Mouse (Mus musculus): ENCODE results near the gene Olfr694. TPM values are rescaled to one million over a fixed set of nuclear protein-coding genes. Genes with fewer than 3 reads are reported as not detected.
"Not testable (repeated sequence)": the region's sequence is repeated elsewhere in the genome, so short reads cannot be mapped to it uniquely, and the experiment has no call there.

The Olfr694 gene
- polyA plus RNA-seq (2014; fragmentation: Nextera tagmentation; extraction: Ambion mirVana): not detected in 2 replicates

GRCm38 (mm10) chr7:106691714-106692113, at the start of gene Olfr694:
TSS of gene Olfr694 (minus strand) at chr7:106691814.
- Histone ChIP-seq H3K36me3 (ENCODE audit: control insufficient read depth, insufficient read depth, low read length) (no peaks in the 10 kb centered on the region), H3K27ac (ENCODE audit: low read depth, low read length) (no peak within 1 kb of the TSS), H3K9ac (ENCODE audit: low read depth, low read length) (no peak within 1 kb of the TSS), H3K9me3 (ENCODE audit: control insufficient read depth, low read length) (no peaks in the 10 kb centered on the region), H3K4me3 (ENCODE audit: low read depth, low read length) (no peak within 1 kb of the TSS), H3K4me1 (replicated peaks; ENCODE audit: control insufficient read depth, insufficient read depth, low read length) (no peaks in the 10 kb centered on the region), H3K4me2 (no peak within 1 kb of the TSS), H3K27me3 (replicated peaks; ENCODE audit: control insufficient read depth, insufficient read depth, low read length) (no peaks in the 10 kb centered on the region)
- DNase-seq (ENCODE audit: low spot score) (no peak), ATAC-seq (replicated peaks; ENCODE audit: low FRiP score) (no peak)
- 81% methylated on average over 1 of the region's 1 CpGs for WGBS

- DNase-seq (ENCODE audit: low spot score) (no peak), ATAC-seq (replicated peaks; ENCODE audit: low FRiP score) (no peak)
- H3K27me3 ChIP-seq (replicated peaks; ENCODE audit: control insufficient read depth, insufficient read depth, low read length): no peaks in the 10 kb centered on the region
- H3K27ac ChIP-seq (ENCODE audit: low read depth, low read length): no peak overlapping the region
- H3K4me2 ChIP-seq: no peak overlapping the region
- no peaks in the 10 kb centered on the region for H3K4me1 ChIP-seq (replicated peaks; ENCODE audit: control insufficient read depth, insufficient read depth, low read length)
- no peaks in the 10 kb centered on the region for H3K9me3 ChIP-seq (ENCODE audit: control insufficient read depth, low read length)
- H3K9ac ChIP-seq (ENCODE audit: low read depth, low read length): no peak overlapping the region
- H3K36me3 ChIP-seq (ENCODE audit: control insufficient read depth, insufficient read depth, low read length): no peaks in the 10 kb centered on the region
- no peak overlapping the region for H3K4me3 ChIP-seq (ENCODE audit: low read depth, low read length)
Measured at GRCm38 (mm10) chr7:106737028-106737427, 45.4 kb upstream of the Olfr694 start.

GRCm38 (mm10) chr7:106733717-106734116, 42.1 kb upstream of the Olfr694 start:
- Histone ChIP-seq H3K4me3 (ENCODE audit: low read depth, low read length) (no peak overlapping the region), H3K9me3 (ENCODE audit: control insufficient read depth, low read length) (no peaks in the 10 kb centered on the region), H3K4me1 (replicated peaks; ENCODE audit: control insufficient read depth, insufficient read depth, low read length) (no peaks in the 10 kb centered on the region), H3K36me3 (ENCODE audit: control insufficient read depth, insufficient read depth, low read length) (no peaks in the 10 kb centered on the region), H3K9ac (ENCODE audit: low read depth, low read length) (no peak overlapping the region), H3K27ac (ENCODE audit: low read depth, low read length) (no peak overlapping the region), H3K27me3 (replicated peaks; ENCODE audit: control insufficient read depth, insufficient read depth, low read length) (no peaks in the 10 kb centered on the region), H3K4me2 (no peak overlapping the region)
- ATAC-seq (replicated peaks; ENCODE audit: low FRiP score) (no peak), DNase-seq (ENCODE audit: low spot score) (no peak)
- WGBS: 59% methylated on average over 2 of the region's 2 CpGs

- H3K4me1 ChIP-seq (replicated peaks; ENCODE audit: control insufficient read depth, insufficient read depth, low read length); H3K4me3 ChIP-seq (ENCODE audit: low read depth, low read length); H3K36me3 ChIP-seq (ENCODE audit: control insufficient read depth, insufficient read depth, low read length); DNase-seq (ENCODE audit: low spot score); H3K9me3 ChIP-seq (ENCODE audit: control insufficient read depth, low read length); ATAC-seq (replicated peaks; ENCODE audit: low FRiP score); H3K4me2 ChIP-seq; H3K27me3 ChIP-seq (replicated peaks; ENCODE audit: control insufficient read depth, insufficient read depth, low read length); H3K27ac ChIP-seq (ENCODE audit: low read depth, low read length); H3K9ac ChIP-seq (ENCODE audit: low read depth, low read length): not testable (repeated sequence)
- 73% methylated on average over 2 of the region's 2 CpGs for WGBS
Measured at GRCm38 (mm10) chr7:106725654-106726053, 34.0 kb upstream of the Olfr694 start.

- Histone ChIP-seq H3K27ac (ENCODE audit: low read depth, low read length) (no peak within 1 kb of the TSS), H3K9ac (ENCODE audit: low read depth, low read length) (no peak within 1 kb of the TSS), H3K9me3 (ENCODE audit: control insufficient read depth, low read length) (no peaks in the 10 kb centered on the region), H3K4me1 (replicated peaks; ENCODE audit: control insufficient read depth, insufficient read depth, low read length) (no peaks in the 10 kb centered on the region), H3K27me3 (replicated peaks; ENCODE audit: control insufficient read depth, insufficient read depth, low read length) (no peaks in the 10 kb centered on the region), H3K4me3 (ENCODE audit: low read depth, low read length) (no peak within 1 kb of the TSS), H3K4me2 (no peak within 1 kb of the TSS), H3K36me3 (ENCODE audit: control insufficient read depth, insufficient read depth, low read length) (no peaks in the 10 kb centered on the region)
- ATAC-seq (replicated peaks; ENCODE audit: low FRiP score) (no peak), DNase-seq (ENCODE audit: low spot score) (no peak)
Measured at GRCm38 (mm10) chr7:106716296-106716695, 24.7 kb upstream of the Olfr694 start, which contains the start of gene Olfr695. TSS of gene Olfr695 (minus strand) at chr7:106716396.

GRCm38 (mm10) chr7:106711463-106711862, 19.8 kb upstream of the Olfr694 start:
- ATAC-seq (replicated peaks; ENCODE audit: low FRiP score) (no peak), DNase-seq (ENCODE audit: low spot score) (no peak)
- H3K4me3 ChIP-seq (ENCODE audit: low read depth, low read length): no peak overlapping the region
- 71% methylated on average over 6 of the region's 6 CpGs for WGBS
- no peak overlapping the region for H3K9ac ChIP-seq (ENCODE audit: low read depth, low read length)
- H3K9me3 ChIP-seq (ENCODE audit: control insufficient read depth, low read length): no peaks in the 10 kb centered on the region
- H3K4me1 ChIP-seq (replicated peaks; ENCODE audit: control insufficient read depth, insufficient read depth, low read length): no peaks in the 10 kb centered on the region
- H3K4me2 ChIP-seq: no peak overlapping the region
- H3K36me3 ChIP-seq (ENCODE audit: control insufficient read depth, insufficient read depth, low read length): no peaks in the 10 kb centered on the region
- H3K27me3 ChIP-seq (replicated peaks; ENCODE audit: control insufficient read depth, insufficient read depth, low read length): no peaks in the 10 kb centered on the region
- H3K27ac ChIP-seq (ENCODE audit: low read depth, low read length): no peak overlapping the region

GRCm38 (mm10) chr7:106707705-106708104, 16.1 kb upstream of the Olfr694 start:
- not testable (repeated sequence) for DNase-seq (ENCODE audit: low spot score); H3K9me3 ChIP-seq (ENCODE audit: control insufficient read depth, low read length); H3K4me2 ChIP-seq; H3K36me3 ChIP-seq (ENCODE audit: control insufficient read depth, insufficient read depth, low read length); H3K4me1 ChIP-seq (replicated peaks; ENCODE audit: control insufficient read depth, insufficient read depth, low read length); H3K4me3 ChIP-seq (ENCODE audit: low read depth, low read length); H3K27ac ChIP-seq (ENCODE audit: low read depth, low read length); ATAC-seq (replicated peaks; ENCODE audit: low FRiP score); H3K27me3 ChIP-seq (replicated peaks; ENCODE audit: control insufficient read depth, insufficient read depth, low read length); H3K9ac ChIP-seq (ENCODE audit: low read depth, low read length)
- WGBS: 84% methylated on average over 10 of the region's 10 CpGs

GRCm38 (mm10) chr7:106696891-106697290, 5.3 kb upstream of the Olfr694 start:
- H3K27ac ChIP-seq (ENCODE audit: low read depth, low read length): no peak overlapping the region
- ATAC-seq (replicated peaks; ENCODE audit: low FRiP score): no peak
- no peak overlapping the region for H3K4me3 ChIP-seq (ENCODE audit: low read depth, low read length)
- WGBS: 65% methylated on average over 1 of the region's 1 CpGs
- H3K4me2 ChIP-seq: no peak overlapping the region
- no peaks in the 10 kb centered on the region for H3K36me3 ChIP-seq (ENCODE audit: control insufficient read depth, insufficient read depth, low read length)
- H3K9ac ChIP-seq (ENCODE audit: low read depth, low read length): no peak overlapping the region
- H3K4me1 ChIP-seq (replicated peaks; ENCODE audit: control insufficient read depth, insufficient read depth, low read length): no peaks in the 10 kb centered on the region
- H3K9me3 ChIP-seq (ENCODE audit: control insufficient read depth, low read length): no peaks in the 10 kb centered on the region
- no peaks in the 10 kb centered on the region for H3K27me3 ChIP-seq (replicated peaks; ENCODE audit: control insufficient read depth, insufficient read depth, low read length)
- no peak for DNase-seq (ENCODE audit: low spot score)

- Histone ChIP-seq H3K4me3 (ENCODE audit: low read depth, low read length) (no peak overlapping the region), H3K9ac (ENCODE audit: low read depth, low read length) (no peak overlapping the region), H3K4me2 (no peak overlapping the region), H3K9me3 (ENCODE audit: control insufficient read depth, low read length) (no peaks in the 10 kb centered on the region), H3K27ac (ENCODE audit: low read depth, low read length) (no peak overlapping the region), H3K27me3 (replicated peaks; ENCODE audit: control insufficient read depth, insufficient read depth, low read length) (no peaks in the 10 kb centered on the region), H3K36me3 (ENCODE audit: control insufficient read depth, insufficient read depth, low read length) (no peaks in the 10 kb centered on the region), H3K4me1 (replicated peaks; ENCODE audit: control insufficient read depth, insufficient read depth, low read length) (no peaks in the 10 kb centered on the region)
- WGBS: 80% methylated on average over 3 of the region's 3 CpGs
- DNase-seq (ENCODE audit: low spot score) (no peak), ATAC-seq (replicated peaks; ENCODE audit: low FRiP score) (no peak)
Measured at GRCm38 (mm10) chr7:106692976-106693375, 1.4 kb upstream of the Olfr694 start.
